Mouse (Mus musculus) cerebellum, postnatal 36 days (tissue): ENCODE data around the gene Cabp7.
A peak's percentile ranks its signal among the peaks of the same experiment; 100 is the strongest.

ENCODE experiments used
- DNase-seq, 2 experiments: peaks; one replicate each; pipeline ENCODE4 v3.0.0; 2021 to 2022; ENCODE audit warnings: mixed read lengths in 2 of 2

Gene Cabp7

DNA sequence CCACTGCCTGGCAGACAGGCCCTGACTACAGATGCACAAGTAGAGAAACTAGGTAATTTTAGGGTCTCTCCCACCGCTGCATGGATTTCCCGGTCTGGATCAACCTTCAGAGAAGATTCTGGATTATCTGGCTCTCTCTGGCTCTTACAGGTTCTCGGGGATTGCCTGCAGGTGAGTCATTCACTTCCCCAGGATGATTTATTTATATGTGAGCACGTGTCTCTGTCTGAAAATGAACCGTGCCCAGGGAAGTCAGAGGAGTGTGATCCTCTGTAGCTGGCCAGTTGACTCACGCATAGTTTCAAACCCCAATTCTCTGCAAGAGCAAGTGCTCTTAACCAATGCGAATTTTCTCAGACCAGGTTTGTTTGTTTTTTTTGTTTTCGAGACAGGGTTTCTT, 45.9 kb downstream of the Cabp7 start:
- DNase-seq: no peak

DNA sequence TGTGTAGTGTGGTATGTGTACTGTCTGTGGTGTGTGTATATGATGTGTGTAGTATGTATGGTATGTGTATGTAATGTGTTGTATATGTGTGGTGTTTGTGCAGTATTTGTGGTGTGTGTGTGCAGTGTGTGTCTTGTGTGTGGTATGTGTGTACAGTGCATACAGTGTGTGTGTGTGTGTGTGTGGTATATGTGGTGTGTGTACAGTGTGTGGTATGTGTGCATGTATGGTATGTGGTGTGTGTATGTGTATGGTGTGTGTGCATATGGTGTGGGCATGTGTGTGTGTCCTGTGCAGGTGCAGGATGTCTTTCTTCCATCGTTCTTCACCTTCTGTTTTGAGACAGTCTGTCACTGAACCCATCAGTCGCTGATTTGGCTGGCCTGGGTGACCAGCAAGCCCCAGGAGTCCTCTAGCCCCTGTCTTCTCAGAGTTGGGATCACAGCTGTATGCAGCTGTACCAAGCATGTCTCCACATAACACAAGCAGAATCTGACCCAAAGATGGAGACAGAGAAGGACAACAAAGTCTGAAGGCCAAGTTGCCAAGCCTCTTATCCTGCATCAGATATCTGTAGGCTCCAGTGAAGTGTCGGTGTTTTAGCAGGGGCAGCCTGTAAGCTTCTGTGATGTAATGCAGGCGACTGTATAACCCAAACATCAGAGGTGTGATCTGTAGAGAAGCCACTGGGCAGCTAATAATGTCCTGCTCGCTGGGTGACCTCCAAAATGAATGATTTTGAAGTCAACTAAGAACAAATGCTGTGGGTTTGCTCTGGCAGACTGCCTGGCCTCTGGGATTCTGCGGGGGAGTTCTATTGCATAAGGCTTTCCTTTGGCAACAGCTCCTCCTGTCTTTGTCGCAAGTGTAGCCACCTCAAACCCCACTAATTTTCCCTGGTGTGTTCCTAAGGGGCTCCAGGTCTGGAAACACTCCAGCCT, 49.3 kb downstream of the Cabp7 start:
- DNase-seq: peak in 1 of 2 experiments; percentile 27

DNA sequence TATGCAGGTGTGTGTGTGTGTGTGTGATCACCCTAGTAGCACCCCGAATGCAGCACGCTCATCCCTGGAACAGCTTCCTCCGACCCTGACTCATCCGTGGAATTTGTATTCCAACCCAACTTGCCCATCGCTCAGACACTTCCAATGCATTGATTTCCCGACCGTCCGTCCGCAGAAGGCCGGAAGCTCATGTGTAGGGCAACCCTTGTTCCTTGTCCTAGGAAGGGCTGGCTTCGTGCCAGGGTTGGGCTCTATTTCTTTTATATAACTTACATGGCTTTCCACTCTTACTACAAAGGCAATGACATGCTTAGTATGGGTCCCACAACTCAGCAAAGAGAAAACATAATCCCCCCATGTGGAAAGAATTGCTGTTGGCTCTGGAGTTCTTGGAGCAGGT, 54.4 kb downstream of the Cabp7 start:
- no peak for DNase-seq

DNA sequence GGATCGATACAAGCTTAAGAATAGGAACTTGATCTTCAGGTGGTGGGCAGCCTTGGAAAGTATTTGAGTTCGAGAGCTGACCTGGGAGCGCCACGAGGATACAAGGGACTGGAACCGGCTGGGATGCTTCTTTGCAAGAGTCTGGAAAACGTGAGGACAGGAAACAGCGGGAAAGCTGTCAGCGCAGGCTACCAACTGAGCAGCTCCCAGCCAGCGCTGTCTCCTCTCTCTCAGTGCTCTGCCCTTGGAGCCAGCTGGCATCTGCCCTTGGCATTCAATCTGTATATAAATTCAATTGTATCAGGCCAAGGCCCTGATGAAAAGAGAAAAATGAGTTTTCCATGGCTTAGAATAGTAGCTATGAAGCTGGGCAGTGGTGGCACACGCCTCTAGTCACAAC, 55.4 kb downstream of the Cabp7 start:
- peak in 1 of 2 experiments; percentile 10 for DNase-seq

DNA sequence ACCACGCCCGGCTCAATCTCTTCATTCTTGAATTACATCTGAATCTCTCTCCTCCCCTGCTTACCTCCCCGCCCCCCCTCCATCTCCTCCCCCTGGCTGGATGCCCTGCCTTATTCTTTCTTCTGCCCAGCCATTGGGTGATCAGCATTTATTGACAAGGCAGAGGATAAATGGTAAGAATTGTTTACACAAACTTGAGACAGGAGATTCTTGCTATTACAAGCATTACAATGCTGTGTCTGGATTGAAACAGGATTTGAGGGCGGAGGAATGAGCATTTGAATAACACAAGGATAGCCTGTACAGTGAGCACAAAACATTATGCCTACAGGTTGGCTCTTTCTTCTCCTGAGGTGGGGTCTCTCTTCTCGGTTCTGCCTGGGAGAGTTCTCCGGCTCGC, 56.2 kb downstream of the Cabp7 start:
- DNase-seq: no peak

DNA sequence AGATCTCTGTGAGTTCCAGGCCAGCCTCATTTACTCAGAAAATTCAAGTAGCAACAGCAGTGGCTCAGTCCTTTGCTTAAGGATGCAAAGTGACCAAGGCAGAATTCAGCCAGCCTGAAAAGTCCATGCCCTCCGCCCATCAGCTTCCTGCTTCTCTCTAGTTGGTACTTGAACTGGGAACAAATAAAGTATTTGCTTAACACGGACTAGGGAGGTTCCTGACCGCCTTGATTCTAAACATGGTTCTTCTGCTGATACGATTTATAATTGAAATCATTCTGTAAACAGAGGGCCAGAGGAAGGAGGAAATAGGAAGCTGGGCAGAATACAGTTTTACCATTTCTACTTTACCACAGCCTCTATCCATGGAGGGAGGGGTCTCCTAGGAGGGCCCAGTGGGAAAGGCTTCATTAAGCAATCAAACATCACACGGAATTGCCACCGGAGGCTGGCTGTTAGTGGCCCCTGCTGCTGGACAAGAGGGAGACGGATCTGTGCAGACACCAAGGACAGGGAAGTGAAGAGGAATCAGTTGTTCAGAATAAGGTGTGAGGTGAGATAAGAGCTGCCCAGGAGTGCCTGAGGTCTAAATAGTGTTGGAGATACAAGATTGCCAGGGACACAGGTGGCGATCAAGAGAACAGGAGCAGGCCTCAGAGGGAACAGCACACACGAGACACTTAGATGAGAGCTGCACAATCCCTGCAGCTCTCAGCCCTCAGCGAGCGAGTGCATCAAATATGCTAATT, 57.8 kb downstream of the Cabp7 start:
- no peak for DNase-seq

DNA sequence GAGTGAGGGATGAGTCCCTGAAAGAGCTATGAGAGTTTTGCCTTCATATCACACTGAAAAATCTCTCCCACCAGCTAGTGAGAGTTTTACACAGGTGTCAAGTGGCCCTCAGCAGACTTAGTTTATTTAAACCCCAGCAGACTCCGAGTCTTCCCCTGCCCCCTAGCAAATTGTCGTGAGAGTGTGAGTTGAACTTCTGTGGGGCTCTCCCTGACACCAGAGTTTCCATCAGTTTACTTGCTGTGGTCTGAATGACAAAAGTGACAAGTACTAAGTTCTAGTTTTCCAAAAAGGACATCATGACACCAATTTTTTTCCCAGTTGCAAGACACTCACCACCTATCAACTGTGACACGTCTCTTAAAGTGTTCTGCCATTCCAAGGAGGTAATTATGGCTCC, 58.7 kb downstream of the Cabp7 start:
- no peak for DNase-seq

DNA sequence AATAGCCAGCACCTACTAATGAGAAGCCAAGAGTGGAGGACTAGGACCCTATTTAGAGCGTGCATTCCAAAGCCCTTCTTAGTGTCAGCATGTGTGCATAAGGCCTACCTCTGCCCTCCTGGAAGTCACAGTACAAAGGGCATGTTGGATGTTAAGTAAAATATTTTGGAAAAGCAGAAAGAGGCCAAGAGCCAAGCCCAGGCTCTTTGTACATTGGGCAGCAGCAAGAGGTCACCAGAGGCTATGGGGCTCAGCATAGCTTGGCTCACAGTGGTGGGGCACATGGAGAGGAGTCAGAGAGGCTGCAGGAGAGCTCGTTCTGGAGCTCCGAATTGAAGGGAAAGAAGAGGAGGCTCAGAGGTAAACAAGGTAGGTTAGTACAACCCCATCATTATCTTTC, 59.6 kb downstream of the Cabp7 start:
- DNase-seq: no peak
